Mouse (Mus musculus): Measurements from ENCODE around the gene Itih2. TPM values are rescaled to one million over a fixed set of nuclear protein-coding genes. Genes with fewer than 3 reads are reported as not detected.
A peak's percentile ranks its signal among the peaks of the same experiment; 100 is the strongest.

Itih2 gene
- total RNA-seq, 1 experiment, result not detected

DNA sequence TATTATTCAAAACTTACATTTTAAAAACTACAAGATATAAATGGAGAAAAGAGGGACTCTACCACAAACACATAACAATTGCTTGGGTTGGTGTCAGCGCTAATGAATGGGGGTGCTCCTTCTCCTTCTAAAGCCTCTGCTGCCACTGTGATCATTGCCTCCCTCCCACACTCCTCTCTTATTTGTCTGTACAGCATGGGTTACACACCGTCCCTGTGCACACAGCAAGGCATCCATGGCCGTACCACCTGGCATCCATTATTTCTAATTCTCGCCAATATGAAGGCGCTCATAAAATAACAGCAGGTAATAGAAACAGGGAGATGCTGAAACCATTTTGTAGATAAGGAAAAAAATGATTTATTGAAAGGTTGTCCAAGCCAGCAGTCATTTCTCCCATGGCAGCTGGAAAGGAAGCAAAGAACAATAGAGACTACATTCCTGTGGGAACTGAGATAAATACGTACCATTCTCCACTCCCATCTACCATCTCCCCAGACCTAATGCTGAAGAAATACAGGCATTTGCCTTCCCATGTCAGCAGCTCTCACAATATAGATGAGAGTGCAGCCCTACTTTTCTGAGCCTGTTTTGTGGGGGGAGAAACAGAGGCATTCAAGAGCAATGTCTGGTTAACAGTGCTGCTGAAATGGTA is 22.5 kb downstream of the Itih2 start:
- no peak for TF ChIP-seq MAFK (IDR thresholded peaks at IDR 0.05; ENCODE audit: insufficient read depth, low read depth, low read length)
- no peak for TF ChIP-seq HCFC1 (IDR thresholded peaks at IDR 0.05; ENCODE audit: borderline replicate concordance, insufficient read depth, low read length)
- no peak for TF ChIP-seq ZNF384 (IDR thresholded peaks at IDR 0.05; ENCODE audit: low read depth, low read length)
- no peak for TF ChIP-seq CHD2 (IDR thresholded peaks at IDR 0.05; ENCODE audit: low read depth, low read length)
- no peak for TF ChIP-seq ZC3H11A (IDR thresholded peaks at IDR 0.05; ENCODE audit: borderline replicate concordance, low read depth, low read length)
- Histone ChIP-seq H3K9me3 (ENCODE audit: control insufficient read depth, insufficient read depth, low read depth, low read length) (no peaks in the 10 kb centered on the region), H3K27ac (ENCODE audit: insufficient read depth, low read depth, low read length, poor library complexity, severe bottlenecking) (no peak overlapping the region), H3K4me3 (ENCODE audit: insufficient read depth in 1 of 2, low read depth in 1 of 2, low read length in 2 of 2, poor library complexity in 1 of 2, severe bottlenecking in 1 of 2) (no peak overlapping the region), H3K4me1 (ENCODE audit: control insufficient read depth in 2 of 2, insufficient read depth in 2 of 2, low read length in 2 of 2, poor library complexity in 1 of 2) (0 out of 4 replicates have a peak, but pooled peaks cover 0 to 2% of the 10 kb centered on the region in 2 experiments), H3K36me3 (ENCODE audit: control insufficient read depth, insufficient read depth, low read length, poor library complexity, severe bottlenecking) (no peaks in the 10 kb centered on the region), H3K9ac (ENCODE audit: insufficient read depth, low read depth, low read length, poor library complexity, severe bottlenecking) (no peak overlapping the region)
- DNase-seq (ENCODE audit: low read depth, low spot score), result no peak
- in situ Hi-C loops (cut with MboI; ENCODE audit: low sequenced_read_pairs in 2 of 2, unreplicated experiment in 2 of 2), result loop anchor here in 1 of 2 experiments (10.0 kb wide), 1 partner anchor 186 kb away; no protein-coding TSS in a partner anchor

DNA sequence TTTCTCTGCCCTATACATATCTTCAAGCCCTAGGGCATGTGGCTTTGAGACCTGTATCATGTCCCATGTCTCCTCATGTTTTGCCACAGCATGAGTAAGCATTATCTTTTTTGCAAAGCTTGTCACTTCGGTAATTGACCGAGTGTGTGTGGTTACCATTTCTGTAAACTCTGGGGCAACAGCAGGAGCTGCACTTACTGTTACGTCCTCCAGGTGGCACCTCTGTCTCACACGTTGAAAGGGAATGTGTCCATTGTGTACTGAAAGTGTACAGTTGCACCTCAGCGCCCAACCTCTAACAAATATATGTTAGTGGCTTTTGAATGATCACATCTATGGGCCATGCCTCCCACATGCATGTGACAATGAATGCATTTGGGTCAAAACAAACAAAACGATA is 30.0 kb downstream of the Itih2 start:
- Histone ChIP-seq H3K4me3 (ENCODE audit: insufficient read depth in 1 of 2, low read depth in 1 of 2, low read length in 2 of 2, poor library complexity in 1 of 2, severe bottlenecking in 1 of 2) (no peak overlapping the region), H3K9me3 (ENCODE audit: control insufficient read depth, insufficient read depth, low read depth, low read length) (no peaks in the 10 kb centered on the region), H3K36me3 (ENCODE audit: control insufficient read depth, insufficient read depth, low read length, poor library complexity, severe bottlenecking) (no peaks in the 10 kb centered on the region), H3K9ac (ENCODE audit: insufficient read depth, low read depth, low read length, poor library complexity, severe bottlenecking) (no peak overlapping the region), H3K4me1 (ENCODE audit: control insufficient read depth in 2 of 2, insufficient read depth in 2 of 2, low read length in 2 of 2, poor library complexity in 1 of 2) (0 out of 4 replicates have a peak, but pooled peaks cover 0 to 2% of the 10 kb centered on the region in 2 experiments), H3K27ac (ENCODE audit: insufficient read depth, low read depth, low read length, poor library complexity, severe bottlenecking) (no peak overlapping the region)
- in situ Hi-C loops (cut with MboI; ENCODE audit: low sequenced_read_pairs in 2 of 2, unreplicated experiment in 2 of 2), result loop anchor here (5.0 to 10.0 kb wide), 2 partner anchors 191 to 194 kb away; no protein-coding TSS in a partner anchor
- DNase-seq (ENCODE audit: low read depth, low spot score), result peak; percentile 51
- TF ChIP-seq ZC3H11A (IDR thresholded peaks at IDR 0.05; ENCODE audit: borderline replicate concordance, low read depth, low read length) (peak; percentile 83; the same call in 1 of the 2 replicates), MAFK (IDR thresholded peaks at IDR 0.05; ENCODE audit: insufficient read depth, low read depth, low read length) (no peak)

DNA sequence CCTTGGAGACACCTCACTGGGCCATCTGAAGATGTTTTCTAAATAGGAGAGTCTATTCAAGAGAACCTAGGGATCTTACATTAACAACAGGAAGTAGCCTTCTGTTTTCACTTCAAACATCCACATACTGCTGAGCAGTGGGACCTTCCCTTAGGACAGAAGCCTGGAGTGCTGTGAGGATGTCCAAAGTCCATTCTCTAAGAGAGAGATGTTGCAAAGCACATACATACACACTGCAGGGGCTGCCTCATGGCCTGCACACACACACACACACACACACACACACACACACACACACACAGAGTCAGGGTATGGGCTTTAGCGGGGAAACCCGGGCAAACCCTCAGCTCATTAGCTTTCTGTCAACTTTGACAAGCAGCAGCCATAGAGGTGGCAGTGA is 30.7 kb downstream of the Itih2 start:
- in situ Hi-C loops (cut with MboI; ENCODE audit: low sequenced_read_pairs in 2 of 2, unreplicated experiment in 2 of 2), result loop anchor here (5.0 to 10.0 kb wide), 2 partner anchors 192 to 194 kb away; no protein-coding TSS in a partner anchor
- H3K4me3 ChIP-seq (ENCODE audit: insufficient read depth in 1 of 2, low read depth in 1 of 2, low read length in 2 of 2, poor library complexity in 1 of 2, severe bottlenecking in 1 of 2), result no peak overlapping the region
- no peaks in the 10 kb centered on the region for H3K9me3 ChIP-seq (ENCODE audit: control insufficient read depth, insufficient read depth, low read depth, low read length)
- DNase-seq (ENCODE audit: low read depth, low spot score), result no peak
- 0 out of 4 replicates have a peak, but pooled peaks cover 0 to 2% of the 10 kb centered on the region in 2 experiments for H3K4me1 ChIP-seq (ENCODE audit: control insufficient read depth in 2 of 2, insufficient read depth in 2 of 2, low read length in 2 of 2, poor library complexity in 1 of 2)
- no peak overlapping the region for H3K27ac ChIP-seq (ENCODE audit: insufficient read depth, low read depth, low read length, poor library complexity, severe bottlenecking)
- no peaks in the 10 kb centered on the region for H3K36me3 ChIP-seq (ENCODE audit: control insufficient read depth, insufficient read depth, low read length, poor library complexity, severe bottlenecking)
- H3K9ac ChIP-seq (ENCODE audit: insufficient read depth, low read depth, low read length, poor library complexity, severe bottlenecking), result no peak overlapping the region
- no peak for TF ChIP-seq CHD2 (IDR thresholded peaks at IDR 0.05; ENCODE audit: low read depth, low read length)
- TF ChIP-seq ZNF384 (IDR thresholded peaks at IDR 0.05; ENCODE audit: low read depth, low read length), result no peak
- TF ChIP-seq ZC3H11A (IDR thresholded peaks at IDR 0.05; ENCODE audit: borderline replicate concordance, low read depth, low read length), result no peak
- no peak for TF ChIP-seq MAFK (IDR thresholded peaks at IDR 0.05; ENCODE audit: insufficient read depth, low read depth, low read length)
- no peak for TF ChIP-seq HCFC1 (IDR thresholded peaks at IDR 0.05; ENCODE audit: borderline replicate concordance, insufficient read depth, low read length)

DNA sequence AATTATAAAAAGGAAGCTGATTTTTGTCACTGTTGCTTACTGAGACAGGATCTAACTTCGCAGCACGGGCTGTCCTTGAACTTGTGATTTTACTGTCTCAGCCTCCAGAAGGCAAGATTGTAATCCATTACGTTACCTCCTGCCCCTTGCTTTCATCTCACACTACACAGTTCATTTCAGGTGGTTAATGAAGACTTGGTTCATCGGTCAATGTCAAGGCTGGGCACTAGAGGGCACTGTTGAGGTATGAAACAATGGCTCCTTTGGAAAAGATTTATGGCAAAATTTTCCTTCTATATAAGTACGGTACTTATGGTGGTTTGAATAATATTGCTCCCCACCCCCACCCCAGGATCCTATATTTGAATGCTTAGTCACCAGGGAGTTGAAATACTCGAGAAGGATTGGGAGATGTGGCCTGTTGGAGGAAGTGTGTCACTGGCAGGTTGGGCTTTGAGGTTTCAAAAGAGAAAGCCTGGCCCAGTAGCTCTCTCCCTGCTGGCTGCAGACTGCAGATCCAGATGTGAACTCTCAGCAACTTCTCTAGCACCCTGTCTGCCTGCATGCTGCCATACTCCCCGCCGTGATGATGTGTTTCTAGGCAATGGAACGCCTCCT is 32.5 kb downstream of the Itih2 start:
- H3K4me3 ChIP-seq (ENCODE audit: insufficient read depth in 1 of 2, low read depth in 1 of 2, low read length in 2 of 2, poor library complexity in 1 of 2, severe bottlenecking in 1 of 2), result no peak overlapping the region
- no peaks in the 10 kb centered on the region for H3K4me1 ChIP-seq (ENCODE audit: control insufficient read depth in 2 of 2, insufficient read depth in 2 of 2, low read length in 2 of 2, poor library complexity in 1 of 2)
- in situ Hi-C loops (cut with MboI; ENCODE audit: low sequenced_read_pairs in 2 of 2, unreplicated experiment in 2 of 2), result no loop called here
- H3K9ac ChIP-seq (ENCODE audit: insufficient read depth, low read depth, low read length, poor library complexity, severe bottlenecking), result no peak overlapping the region
- no peak for TF ChIP-seq HCFC1 (IDR thresholded peaks at IDR 0.05; ENCODE audit: borderline replicate concordance, insufficient read depth, low read length)
- no peak for TF ChIP-seq MAFK (IDR thresholded peaks at IDR 0.05; ENCODE audit: insufficient read depth, low read depth, low read length)
- TF ChIP-seq ZC3H11A (IDR thresholded peaks at IDR 0.05; ENCODE audit: borderline replicate concordance, low read depth, low read length), result 0 out of 2 replicates have a peak, but pooled peaks have one; percentile 35
- TF ChIP-seq CHD2 (IDR thresholded peaks at IDR 0.05; ENCODE audit: low read depth, low read length), result no peak
- no peak for TF ChIP-seq ZNF384 (IDR thresholded peaks at IDR 0.05; ENCODE audit: low read depth, low read length)
- peak; percentile 37 for DNase-seq (ENCODE audit: low read depth, low spot score)
- H3K9me3 ChIP-seq (ENCODE audit: control insufficient read depth, insufficient read depth, low read depth, low read length), result no peaks in the 10 kb centered on the region
- H3K27ac ChIP-seq (ENCODE audit: insufficient read depth, low read depth, low read length, poor library complexity, severe bottlenecking), result no peak overlapping the region; the same call in 1 of the 2 replicates
- no peaks in the 10 kb centered on the region for H3K36me3 ChIP-seq (ENCODE audit: control insufficient read depth, insufficient read depth, low read length, poor library complexity, severe bottlenecking)

Measured in ES-E14 (cell line).